Mouse (Mus musculus) layer of hippocampus, adult 8-10 months (tissue): ENCODE data around the gene Gng7. TPM values are rescaled to one million over a fixed set of nuclear protein-coding genes. Genes with fewer than 3 reads are reported as not detected.

Experiments
- DNase-seq, 2 experiments: peaks; one replicate each; pipeline ENCODE4 v3.0.0; 2022; ENCODE audit warnings: low spot score in 2 of 2
- total RNA-seq, 4 experiments: library from RNA; stranded (reverse); gene quantifications; 2 replicates each; pipeline ENCODE4 v1.2.4; 2022

Gng7 gene
- total RNA-seq, 4 experiments from 2014 or later: 130 to 139 (median 135) TPM

DNA sequence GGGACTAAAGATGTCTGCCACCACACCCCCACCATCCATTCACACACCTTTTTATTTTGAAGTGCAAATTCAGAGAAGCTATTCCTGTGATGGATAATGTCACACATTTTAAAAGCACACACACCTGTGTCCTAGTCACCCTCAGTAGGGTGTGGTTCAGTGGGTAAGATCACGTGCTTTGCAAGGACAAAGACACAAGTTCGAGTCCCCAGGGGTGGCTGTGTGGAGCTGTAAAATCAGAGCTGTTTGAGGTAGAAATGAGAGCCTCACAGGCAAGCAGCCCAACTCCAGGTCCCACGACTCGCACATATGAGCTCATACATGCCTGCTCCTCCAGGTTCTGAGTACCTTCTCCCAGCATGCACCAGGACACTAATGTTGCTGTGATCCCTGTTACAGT, 46.6 kb downstream of the Gng7 start:
- no peak for DNase-seq

DNA sequence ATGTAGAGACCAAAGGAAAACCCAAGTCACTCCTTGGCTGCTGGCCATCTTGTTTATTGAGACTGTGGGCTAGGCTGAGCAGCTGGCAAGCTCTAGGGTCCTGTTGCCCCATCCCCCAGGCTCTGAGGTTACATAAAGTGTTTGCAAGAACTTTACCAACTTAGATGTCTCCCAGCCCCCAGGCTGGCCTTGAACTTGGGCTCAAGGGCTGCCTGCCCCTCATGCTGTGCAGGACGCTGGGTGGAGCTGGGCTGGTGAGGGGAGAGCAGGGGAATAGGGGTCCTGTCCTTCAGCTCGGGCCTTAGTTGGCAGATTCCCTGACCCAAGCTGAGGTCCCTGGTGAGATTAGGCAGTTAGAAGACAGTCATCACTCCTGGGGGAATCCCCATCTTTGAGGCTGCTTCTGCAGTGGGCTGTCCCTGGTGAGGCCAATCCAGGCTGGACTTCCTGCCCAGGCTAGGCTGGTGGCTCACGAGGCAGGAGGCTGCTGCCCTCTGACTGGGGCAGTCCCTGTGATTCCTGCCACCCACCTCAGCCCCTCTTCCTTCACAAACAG, 47.6 kb downstream of the Gng7 start:
- DNase-seq: no peak

DNA sequence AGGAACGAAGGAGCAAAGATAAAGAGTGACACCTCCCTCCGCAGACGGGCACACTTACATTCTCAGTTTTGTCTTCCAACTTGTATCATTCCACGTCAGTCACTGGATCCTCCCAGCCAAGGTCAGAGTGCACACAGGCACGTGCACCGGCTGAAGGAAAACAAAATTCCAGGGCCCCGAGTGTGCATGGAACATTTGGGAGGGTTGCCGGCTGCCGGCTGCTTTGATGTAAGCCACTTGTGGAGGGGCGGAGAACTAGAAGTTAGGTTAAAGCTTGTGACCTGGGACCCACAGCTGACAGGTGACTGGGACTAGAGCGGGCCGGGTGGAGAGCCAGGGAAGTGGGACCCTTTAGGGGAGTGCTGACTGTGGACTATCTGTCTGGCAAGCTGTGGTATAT, 48.4 kb downstream of the Gng7 start:
- no peak for DNase-seq

DNA sequence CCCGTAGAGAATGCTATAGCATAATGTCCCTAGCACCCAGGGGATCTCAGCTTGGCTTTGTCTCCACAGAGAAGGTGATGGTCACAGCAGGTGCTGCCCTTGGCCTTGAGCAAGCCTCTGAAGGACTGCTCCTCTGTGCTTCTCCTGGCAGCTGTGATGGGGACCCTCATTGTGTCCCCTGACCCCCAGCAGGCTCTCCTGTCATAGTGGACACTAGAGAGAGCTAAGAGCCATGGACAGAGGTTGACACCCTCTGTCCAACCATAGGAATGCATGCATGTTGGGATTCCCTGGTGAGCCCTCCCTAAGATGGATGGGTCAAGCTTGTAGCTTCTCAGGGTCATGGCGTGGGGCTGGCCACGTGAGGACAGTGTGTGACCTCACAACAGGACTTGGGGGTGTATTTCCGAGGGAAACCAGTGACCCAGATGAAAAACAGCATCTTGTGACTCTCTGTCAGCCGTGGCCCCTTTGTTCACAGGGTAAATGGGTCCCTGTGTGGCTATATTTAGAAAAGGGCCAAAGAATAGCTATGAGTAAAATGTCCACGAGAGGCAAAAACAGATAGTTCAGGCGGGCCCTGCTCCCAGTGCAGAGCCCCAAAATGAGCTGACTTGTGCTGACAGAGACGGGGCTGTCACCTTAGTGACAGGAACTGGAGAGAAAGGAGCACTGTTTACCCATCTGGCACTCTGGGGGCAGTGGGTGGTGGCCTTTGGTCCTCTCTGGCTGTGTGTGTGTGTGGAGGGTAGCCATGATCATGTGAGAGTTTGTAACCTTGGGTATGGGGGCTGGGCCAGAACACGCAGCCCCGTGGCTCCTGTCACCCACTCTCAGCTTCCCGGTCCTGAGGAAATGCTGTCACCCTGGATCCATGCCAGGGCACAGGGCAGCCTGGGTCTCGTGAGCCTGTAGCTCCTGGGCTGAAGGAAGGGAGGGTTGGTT, 51.4 kb downstream of the Gng7 start:
- DNase-seq: no peak

DNA sequence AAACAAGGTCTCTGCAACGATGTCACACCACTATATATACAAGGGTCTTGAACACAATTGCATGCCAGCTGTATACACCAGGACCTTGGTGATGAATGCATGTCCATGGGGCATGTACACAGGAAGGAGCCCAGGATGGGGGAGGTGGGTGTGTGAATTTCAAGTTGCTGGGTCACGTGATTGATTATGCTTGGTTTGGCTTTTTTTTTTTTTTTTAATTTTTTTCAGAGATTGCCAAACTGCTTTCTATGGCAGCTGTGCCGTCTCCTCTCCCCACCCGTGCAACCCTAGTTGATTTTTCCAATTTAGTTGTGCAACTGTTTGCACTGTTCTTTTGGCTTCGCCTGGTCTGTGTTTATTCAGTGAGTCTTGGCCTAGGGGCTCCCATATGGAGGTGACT, 52.2 kb downstream of the Gng7 start:
- DNase-seq: no peak

DNA sequence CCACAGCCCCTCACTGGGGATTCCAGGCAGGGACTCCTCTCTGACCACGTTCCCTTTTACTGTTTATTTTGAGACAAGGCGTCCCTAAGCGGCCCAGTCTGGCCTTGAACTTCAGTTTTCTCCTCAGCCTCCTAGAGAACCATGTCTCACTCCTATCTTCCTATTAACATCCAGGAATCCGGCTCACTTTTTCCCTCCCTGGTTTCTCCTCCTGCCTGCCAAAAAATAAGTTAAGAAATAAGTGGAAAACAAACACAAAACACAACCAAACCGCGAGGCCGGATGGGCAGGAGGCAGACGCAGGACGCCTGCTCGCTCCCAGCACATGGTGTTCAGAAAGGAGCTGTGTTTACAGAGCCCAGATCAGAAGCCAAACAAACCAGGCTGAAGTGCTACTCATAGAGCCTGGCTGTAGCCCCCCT, 52.7 kb downstream of the Gng7 start:
- DNase-seq: no peak

DNA sequence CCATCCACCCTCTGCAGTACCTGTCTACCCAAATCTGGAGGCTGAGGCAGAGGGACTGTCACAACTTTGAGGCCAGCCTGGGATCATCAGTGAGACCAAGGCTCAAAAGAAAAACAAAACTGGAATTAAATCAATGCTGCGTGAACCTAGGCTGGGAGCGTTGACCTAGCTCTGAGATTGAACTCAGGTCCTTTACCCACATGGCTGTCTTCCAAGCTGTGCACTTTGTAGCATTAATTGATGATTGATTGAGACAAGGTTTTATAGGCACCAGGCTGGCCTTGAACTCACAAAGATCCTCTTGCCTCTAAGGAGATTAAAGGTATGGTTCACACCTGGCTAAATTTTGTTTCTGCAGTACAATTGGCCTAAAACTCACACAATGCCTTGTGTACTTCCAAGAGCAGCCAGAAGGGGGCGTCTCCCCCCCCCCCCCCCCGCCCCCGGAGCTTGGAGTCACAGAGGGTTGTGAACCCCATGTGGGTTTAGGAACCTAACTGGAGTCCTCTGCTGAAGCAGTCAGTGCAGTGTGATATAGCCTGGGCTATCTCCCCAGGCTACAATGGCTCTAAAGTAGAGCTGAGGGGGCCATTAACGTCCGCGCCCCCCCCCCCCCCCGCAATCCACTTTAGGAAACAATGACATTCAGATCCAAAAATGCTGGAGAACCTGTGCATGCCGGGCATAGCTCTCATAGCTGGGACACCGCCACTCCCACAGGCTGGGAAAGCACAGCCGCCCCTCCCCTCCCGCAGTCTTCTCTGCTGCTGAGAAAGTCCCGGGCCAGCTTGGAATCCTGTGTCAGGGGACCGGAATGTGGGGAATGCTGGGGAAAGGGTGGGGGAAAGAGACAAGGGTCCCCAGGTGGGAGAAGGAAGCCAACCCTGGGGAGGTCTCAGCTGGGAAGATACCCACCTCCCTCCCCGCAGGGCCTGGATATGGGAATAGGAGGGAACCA, 53.9 kb downstream of the Gng7 start:
- DNase-seq: no peak

DNA sequence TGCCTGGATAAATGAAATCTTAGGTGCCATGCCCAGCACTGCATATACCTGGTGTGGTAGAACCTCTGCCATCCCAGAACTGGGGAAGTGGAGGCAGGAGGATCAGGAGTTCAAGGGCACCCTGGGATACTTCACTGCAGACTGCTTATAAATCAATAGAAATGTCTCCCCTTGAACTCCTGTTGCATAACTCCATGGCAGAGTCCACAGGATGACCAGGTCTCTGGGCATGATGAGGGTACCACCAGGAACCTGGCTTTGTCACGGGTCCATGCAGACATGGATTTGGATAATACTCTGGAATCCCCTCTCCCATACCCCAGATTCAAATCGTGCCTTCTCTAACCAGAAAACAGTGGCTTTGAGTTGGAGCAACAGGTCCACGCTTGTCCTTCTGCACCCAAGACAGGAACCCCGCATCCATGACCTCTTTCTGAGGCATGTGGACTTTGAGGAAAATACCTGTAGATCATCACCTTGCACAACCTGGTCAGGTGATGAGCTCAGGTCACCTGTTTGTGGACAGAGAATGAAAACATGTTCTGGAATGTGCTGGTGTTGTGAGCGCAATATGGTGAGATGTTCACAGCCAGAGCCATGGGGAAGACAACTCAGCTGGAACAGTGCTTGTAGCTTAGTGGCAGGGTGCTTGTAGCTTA, 55.6 kb downstream of the Gng7 start:
- no peak for DNase-seq

DNA sequence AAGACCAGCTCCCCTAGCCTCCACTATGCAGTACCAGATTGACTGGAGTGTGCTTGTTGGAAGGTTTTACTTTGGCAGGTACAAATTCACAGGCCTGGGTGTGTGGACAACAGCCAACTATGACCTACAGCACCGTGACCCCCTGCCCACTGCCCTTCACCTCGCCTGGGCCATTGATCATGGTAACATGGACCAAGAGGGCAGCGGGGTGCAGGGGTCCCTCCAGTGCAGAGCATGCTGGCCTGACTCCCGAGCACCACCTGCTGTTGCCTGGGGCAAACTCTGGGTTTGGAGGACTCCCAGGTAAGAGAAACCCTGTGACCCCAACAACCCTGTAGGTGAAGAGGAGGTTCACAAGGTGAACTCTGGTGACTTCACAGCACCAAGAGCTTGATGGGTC, 57.0 kb downstream of the Gng7 start:
- no peak for DNase-seq

DNA sequence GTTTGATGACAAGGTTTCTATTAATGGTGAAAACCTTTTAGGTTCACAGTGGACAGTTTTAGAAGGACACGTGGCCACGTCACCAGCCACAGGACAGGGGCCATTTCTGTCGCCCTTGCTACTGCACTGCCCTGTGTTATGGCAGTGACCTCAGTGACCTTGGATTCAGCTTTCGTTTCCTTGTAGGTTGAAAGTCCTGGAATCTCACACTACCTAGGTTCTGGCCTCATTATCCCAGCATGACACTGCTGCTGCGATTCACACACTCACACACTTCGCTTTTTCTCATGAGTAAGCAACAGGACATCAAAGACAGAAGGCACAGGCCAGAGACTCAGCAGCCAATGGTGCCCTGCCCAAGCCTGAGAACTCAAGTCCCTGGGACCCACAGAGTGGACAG, 57.8 kb downstream of the Gng7 start:
- DNase-seq: no peak

DNA sequence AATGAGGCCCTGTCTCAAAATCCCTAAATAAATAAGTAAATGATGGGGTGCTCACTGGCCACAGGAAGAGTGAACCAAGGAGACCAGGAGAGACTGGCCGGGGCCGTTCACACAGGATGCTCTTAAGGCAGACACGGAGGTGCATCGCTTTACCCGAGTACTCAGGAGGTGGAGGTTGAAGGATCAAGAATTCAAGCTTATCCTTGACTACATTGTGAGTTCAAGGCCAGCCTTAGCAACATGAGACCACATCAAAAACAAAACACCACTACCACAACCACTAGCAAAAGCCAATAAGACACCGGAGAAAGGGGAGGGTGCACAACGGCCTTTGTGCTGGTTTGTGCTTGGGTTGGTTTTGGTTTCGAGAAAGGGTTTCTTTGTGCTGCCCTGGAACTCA, 58.4 kb downstream of the Gng7 start:
- DNase-seq: no peak

DNA sequence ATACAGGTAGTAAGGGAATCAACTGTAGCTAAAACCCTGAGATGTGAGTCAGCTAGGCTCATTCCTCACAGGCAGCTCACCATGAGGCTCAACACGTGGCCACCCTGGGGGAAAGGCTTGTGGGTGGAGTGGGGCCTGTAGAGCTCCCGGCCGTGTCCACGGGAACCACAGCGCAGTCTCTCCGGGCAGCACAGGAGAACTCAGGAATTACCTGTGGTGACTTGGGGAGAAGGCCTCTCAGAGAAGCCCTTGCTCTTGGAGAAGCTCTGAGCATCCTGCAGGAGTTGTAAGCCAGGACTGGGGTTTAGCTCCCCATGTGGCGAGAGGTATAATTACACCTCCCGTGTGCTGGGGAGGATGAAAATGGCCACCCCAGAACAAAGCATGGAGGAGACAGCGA, 59.2 kb downstream of the Gng7 start:
- no peak for DNase-seq

DNA sequence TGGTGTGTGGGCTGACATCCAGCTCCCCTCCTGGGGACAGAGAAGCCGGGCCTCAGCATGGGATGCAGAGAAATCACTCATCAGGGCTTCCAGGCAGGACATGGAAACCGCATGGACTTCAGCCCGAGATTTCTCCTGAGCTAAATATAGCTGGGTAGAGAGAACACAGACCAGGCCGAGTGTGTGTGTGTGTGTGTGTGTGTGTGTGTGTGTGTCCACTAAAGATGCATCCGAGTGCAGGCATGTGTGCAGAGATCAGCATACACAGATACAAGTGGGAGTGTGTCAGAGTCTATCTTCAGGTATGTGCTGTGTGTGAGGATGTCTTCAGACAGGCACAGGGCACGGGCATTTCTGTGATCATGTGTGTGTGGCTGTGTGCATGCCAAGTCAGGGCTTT, 59.9 kb downstream of the Gng7 start:
- no peak for DNase-seq

DNA sequence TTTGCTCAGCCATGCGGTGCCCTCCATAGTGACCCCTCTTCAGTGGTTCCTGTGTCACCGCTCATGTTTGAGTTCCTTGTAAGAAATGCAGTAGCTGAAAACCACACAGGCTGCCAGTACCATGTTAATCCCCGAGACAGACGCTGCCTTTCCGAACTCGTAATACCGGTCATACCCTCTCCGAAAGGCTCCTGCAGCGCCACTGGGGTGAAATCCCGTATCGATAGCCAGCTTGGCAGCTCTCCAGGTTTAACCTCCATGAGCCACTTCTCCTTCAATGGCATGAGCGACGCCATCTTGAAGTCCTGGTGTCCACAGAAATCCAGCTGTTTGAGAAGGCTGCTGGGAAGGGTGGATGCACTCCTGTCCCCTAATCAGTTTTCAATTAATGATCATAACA, 60.3 kb downstream of the Gng7 start:
- no peak for DNase-seq

DNA sequence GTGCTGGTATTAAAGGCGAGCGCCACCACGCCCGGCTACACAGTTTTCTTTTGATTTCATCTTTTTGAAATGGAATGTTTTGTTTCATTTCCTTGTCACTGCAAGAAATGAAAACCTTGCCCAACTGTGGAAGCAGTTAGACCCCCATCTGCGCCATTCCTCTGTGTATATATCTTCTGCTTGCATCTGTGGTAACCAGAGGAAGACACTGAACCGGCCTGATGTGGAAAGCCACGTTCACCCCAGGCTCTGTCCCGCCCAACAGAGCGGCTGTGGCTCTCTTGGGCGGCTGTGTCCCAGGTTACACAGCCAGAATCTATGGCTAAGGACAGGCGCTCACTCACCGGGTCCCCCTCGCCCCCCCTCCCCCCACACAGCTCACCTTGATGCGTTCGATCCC, 62.3 kb downstream of the Gng7 start:
- no peak for DNase-seq

DNA sequence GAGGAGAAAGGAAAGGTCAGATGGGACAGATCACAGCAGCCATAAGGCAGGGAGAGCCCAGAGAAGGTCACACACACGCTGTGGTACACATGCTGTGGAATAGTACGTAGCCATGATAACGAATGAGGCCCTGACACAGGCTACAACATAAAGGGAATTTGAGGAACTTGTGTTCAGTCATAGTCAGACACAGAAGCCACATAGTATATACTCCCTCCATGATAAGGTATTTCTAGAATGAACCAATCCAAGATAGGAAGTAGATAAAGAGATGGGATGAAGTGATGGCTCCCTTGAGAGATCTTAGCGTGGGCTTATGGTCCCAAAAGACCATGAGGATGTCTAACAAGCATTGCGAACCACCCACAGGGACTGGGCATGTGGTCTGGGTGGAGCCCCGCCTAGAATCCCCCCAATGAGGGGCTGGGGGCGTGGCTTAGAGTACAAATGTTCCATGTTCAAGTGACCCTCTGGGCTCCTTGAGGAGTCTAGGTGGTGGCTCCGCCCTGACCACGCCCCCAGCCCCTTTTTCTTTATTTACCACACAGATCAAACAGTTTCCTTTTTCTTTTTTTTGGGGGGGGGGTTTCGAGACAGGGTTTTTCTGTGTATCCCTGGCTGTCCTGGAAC, 62.9 kb downstream of the Gng7 start:
- no peak for DNase-seq

DNA sequence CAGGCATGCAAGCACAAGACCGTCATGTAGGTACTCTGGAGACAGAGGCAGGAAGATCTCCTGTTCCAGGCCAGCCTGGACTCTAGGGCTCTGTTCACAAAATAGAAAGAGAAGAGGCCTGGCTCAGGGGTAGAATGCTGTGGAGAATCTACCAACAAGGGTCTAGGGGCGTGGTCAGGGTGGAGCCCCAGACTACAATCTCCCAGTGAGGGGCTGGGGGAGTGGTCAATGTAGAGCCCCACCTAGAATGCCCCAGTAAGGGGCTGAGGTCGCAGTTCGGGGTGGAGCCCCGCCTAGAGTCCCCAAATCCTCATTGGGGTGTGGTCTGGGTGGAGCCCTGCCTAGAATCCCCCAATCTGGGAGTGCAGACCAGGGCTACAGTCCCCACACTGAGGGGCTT, 64.4 kb downstream of the Gng7 start:
- no peak for DNase-seq

DNA sequence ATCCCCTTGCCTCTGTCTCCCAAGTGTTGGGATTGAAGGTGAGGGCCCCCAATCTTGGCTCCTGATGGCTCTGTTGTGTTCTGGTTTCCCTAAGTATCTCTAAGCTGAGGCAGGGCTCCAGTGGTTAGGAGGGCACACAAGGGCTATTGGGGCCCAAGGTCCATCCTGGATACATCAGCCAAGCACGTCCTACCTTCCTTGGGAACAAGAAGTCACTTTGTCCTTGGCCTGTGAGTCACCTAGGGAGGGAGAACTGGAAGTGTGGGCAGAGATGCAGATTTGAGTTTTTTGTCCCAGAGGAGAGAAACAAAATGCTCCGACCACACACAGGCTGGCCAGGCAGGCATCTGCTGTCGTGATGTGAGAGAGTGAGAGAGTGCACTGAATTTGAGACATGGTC, 65.7 kb downstream of the Gng7 start:
- no peak for DNase-seq

DNA sequence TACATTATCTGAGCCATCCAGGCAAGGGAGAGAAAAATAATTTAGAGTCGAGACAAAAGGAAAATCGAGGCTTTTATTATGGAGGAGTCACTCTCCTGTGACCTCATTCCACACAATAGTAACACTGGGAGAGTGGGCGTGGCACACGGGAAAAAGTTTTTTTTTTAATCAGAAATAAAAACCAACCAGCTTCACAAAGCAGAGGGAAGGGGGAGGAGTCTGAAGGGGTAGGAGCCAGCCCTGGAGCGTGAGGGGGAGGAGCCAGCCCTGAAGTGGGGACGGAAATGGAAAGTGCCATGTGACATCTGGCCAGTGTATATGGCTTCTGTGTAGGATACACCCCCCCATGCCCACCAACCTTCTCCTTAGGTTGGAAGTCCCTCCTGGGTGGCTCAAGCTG, 66.2 kb downstream of the Gng7 start:
- no peak for DNase-seq

DNA sequence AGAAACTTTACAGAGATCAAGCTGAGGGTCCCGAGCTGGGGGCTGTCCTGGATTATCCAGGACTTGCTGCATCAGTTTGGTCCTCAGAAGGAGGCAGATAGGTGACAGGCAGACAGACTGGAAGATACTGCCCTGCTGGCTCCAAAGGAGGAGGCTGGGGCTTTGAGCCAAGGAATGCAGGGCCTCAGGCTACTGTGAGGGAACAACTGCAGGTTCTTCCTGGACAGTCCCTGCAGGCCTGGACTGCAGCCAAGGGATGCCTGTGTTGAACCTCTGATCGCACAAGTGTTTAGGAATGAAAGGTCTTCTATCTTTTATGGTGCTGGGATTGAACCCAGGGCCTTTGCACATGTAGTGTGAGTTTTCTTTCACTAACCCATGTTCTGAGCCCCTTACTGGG, 66.9 kb downstream of the Gng7 start:
- no peak for DNase-seq
